Mouse (Mus musculus): ENCODE results near the gene Slc25a45.
A peak's percentile ranks its signal among the peaks of the same experiment; 100 is the strongest.

The Slc25a45 gene

DNA sequence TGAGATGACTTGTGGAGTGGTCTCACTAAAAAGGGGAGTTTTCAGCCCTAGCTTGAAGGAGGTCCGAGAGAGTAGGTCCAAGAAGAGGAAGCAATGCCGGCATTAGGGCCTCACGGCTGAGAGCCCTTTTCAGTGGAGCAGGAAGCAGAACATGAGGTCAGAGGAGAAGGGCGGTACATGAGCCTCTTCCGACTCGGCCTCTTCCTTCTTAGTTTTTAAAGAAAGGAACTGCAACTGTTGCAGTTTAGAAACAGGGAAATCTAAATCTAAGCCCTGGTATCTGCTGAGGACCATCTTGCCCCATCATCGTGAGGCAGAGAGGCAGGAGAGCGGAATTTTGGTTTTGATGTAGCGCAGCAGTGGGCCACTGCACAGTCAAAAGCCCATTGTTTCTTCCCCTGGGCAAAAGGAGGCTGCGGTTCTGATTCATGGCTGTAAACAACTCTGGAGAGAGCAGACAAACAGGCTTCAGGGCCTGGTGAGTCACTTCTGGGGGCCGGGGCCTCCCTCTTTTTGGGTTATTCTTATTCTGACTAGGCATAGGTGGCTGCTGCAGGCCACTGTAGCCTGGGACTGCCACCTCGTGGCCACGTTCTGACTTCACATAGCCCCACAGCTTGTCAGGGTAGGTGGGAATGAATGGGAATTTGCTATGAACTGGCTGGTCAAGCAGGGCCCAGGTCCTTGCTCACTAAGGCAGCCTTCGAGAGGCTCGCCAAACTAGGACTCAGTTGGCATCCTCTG lies at the start of gene Slc25a45:
Gene Slc25a45 (plus strand): TSS at position 191 of the 744 bp plus-strand sequence.
- peak; percentile 84 for DNase-seq (ENCODE audit: extremely low read depth, insufficient read length, low spot score)

DNA sequence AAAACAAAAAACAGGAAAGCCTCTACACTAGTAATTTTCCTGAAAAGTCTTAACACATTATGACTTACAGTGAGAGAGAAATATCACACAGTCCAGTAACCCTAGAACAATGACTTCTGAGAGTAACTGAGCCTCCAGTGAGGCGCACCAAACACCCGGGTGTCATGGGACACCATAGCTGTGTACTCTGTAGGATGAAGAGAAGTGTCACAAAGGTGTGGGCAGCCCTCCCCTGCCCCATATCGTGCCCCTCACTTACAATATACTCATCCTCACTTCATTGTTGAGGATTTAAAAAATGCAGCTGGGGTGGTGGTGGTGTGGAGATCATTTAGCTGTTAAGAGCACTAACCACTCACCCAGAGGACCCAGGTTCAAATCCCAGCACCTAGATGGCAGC lies 49.5 kb upstream of the Slc25a45 start:
- no peak for DNase-seq (ENCODE audit: extremely low read depth, insufficient read length, low spot score)

DNA sequence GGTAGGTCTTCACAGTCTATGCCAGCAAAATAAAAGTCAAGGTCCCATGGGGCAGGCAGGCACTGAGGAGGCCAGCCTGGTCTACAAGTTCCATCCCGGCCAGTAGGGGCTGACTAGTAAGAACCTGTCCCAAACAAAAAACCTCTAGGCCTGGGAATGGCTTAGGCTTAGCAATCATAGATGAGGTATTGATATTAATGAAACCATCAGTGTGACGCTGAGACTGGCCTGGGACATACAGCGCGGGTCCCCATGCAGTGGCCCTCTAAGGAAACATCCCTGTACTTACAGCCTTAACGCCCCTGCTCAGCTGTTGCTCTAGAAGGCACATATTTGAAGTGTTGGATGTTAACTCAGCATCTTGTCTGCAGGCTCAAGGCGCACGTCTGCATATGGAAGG lies 48.7 kb upstream of the Slc25a45 start:
- DNase-seq (ENCODE audit: extremely low read depth, insufficient read length, low spot score), result no peak

DNA sequence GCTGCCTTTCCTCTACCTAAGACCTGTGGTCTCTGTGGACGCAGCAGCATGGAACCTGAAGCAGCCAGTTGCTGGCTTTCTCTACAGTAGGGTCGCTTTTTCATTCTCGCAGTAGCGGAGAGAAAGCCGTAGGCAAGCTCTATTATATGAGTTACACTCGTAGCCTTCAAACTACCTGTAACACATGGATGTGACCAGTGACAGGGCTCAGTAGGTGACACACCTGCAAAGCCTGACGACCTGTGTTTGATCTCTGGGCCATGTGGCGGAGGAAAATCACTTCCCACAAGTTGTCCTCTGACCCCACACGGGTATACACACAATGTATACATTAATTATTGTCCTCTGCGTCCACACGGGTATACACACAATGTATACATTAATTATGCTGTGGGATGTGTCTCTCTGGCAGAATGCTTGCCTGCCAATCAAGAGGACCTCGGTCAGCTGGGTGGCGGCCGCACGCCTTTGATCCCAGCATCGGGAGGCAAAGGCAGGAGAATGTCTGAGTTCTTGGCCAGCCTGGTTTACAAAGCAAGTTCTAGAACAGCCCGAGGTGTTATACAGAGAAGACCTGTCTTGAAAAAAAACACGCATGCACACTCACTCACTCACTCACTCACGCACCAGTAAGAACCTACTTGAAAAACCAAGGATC lies 47.5 kb upstream of the Slc25a45 start:
- DNase-seq (ENCODE audit: extremely low read depth, insufficient read length, low spot score), result peak; percentile 48

DNA sequence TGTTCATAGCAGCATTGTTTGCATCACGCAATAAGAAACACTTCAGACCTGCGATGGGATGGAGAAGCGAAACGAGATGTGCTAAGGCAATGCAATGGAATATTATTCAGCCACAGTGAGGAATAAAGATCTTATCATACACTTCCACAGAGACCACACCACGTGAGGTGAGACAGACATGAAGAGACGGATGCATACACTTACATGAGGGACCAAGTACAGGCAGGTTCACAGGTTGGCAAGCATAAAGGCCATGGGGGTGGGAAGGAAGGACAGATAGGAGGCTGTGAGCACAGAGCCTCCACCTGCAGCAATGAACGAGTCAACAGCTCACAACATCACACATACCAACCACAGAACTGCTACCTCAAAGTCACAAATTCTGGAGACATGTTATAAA lies 46.8 kb upstream of the Slc25a45 start:
- no peak for DNase-seq (ENCODE audit: extremely low read depth, insufficient read length, low spot score)

DNA sequence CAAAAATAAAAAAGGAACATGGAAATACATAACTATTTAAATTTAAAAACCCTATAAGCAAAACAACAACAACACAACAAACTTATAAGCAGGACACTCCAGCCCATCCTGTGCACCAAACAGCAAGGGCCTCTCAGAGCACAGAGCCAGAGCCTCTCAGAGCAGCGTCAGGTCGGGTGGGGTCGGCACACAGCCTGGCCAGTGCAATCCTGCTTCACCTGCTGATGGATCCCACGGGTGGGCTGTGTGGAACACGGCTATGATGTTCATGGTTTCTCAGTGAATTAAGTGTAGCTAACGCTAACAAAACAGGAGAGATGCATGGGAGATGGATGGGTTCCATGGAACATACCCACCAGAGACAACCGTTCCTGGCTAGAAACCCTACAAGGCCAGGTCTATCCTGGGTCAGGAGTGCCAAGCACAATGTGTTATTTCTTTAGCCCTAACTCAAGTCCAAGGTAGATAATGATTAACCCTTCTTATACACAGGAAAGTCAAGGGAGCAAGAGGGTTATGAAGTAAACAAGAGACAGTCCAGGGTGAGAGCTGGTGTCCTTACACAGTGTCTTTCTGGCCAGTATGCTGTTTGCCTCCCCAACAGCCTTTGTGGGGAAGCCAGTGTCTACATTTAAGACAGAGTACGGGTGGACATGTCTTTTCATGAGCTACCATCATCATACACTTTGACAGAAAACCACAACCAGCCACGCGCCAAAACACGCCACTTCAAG lies 46.2 kb upstream of the Slc25a45 start:
- peak; percentile 46 for DNase-seq (ENCODE audit: extremely low read depth, insufficient read length, low spot score)

GRCm38 (mm10) chr19:5831958-5832320 lies 45.7 kb upstream of the Slc25a45 start:
- peak; percentile 20 for DNase-seq (ENCODE audit: extremely low read depth, insufficient read length, low spot score)

DNA sequence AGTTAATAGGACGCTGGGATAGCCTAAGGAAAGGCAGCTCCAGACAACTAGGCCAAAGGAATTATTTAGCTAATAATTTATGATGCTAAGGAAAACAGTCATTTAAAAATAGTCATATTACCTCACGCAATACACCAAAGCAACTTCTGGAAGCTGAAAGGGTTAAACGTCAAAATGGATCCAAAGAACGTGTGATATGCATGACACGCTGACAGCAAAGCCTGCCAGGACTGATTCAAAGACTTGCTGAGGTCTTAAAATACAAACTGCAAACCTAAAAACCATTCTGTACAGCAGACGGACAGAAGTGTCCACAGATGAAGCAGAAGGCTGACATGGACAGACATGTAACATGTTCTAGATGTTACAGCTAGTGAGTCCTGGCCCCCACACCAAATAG lies 45.3 kb upstream of the Slc25a45 start:
- DNase-seq (ENCODE audit: extremely low read depth, insufficient read length, low spot score), result no peak

- DNase-seq (ENCODE audit: extremely low read depth, insufficient read length, low spot score), result peak; percentile 48
Observed at GRCm38 (mm10) chr19:5833287-5834100, 44.1 kb upstream of the Slc25a45 start.

DNA sequence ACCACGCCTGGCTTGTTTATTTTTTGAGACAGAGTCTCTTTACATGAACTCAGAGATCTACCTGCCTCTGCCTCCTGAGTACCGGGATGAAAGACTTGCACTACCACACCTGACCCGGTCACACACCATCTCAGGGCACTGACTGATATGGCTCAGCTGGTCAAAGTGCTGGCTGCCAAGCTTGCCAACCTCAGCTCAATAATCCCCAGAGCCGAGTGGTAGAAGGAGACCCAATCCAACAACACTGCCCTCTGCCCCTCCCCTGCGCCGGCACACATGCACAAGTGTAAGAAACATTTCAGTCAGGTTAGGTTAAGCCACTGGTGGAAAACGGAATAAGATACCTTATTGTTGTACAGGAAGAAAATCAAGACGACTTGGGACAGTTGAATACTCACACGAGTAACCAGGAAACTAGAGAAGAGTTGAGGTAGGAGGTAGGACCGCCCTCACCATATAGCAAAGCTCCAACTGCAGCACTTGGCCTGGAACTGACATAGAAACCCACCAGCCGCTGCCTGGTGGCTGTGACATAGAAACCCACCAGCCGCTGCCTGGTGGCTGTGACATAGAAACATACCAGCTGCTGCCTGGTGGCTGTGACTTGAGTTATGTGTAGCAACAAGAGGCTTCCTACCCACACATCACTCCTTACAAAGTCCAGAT lies 43.2 kb upstream of the Slc25a45 start:
- peak; percentile 47 for DNase-seq (ENCODE audit: extremely low read depth, insufficient read length, low spot score)

GRCm38 (mm10) chr19:5835054-5835921 lies 42.3 kb upstream of the Slc25a45 start:
- peak; percentile 53 for DNase-seq (ENCODE audit: extremely low read depth, insufficient read length, low spot score)

DNA sequence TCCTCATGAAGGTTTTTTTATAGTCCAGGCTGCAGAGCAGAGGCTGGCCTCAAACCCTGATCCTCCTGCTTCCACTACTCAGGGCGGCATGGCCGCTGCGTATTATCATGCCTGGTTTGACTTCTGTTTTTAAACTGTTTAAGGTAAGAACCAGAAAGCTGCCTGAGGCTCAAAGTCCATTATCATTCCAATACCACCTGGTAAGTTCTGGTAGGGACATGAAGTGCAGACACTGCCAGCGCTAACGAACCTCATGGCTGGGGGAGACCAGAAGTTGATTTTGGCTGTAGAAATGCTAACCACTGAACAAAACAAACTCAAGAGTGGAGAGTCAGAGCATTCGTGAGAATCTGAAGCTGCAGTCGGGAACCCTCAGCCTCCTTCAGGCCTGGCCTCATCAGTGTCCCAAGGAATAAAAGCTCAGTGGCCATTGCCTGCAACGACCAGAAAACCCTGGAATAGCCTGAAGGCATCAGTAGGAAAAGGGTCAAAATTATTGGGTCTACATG lies 41.6 kb upstream of the Slc25a45 start:
- DNase-seq (ENCODE audit: extremely low read depth, insufficient read length, low spot score), result no peak

DNA sequence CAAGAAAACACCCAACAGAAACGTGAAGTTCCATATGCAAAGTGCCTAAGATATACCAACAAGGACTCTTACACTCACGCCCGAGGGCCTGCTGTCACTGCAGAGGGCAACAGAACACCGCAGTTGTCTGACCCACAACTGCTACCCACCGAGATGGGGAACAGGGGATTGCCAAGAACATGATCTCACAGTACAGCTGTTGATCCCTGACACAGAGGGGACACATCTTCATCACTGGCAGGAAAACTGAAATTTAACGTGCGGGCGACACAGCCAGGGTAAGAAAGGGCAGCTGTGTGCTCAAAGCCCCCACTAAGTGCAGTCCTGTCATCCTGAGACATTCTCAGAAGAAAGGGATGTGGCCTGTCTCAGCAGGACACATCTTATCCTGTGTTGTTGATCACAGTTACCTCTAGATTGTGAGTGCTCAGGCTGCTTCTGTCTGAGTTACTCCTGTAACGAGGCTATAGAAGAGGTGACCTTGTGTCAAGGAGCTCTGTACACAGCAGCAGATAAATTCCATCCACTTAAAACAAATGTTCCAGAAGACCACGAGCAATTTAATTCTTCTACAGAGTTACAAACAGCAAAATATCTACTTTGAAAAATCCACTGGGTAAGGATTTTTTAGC lies 40.6 kb upstream of the Slc25a45 start:
- peak; percentile 51 for DNase-seq (ENCODE audit: extremely low read depth, insufficient read length, low spot score)

- peak; percentile 36 for DNase-seq (ENCODE audit: extremely low read depth, insufficient read length, low spot score)
Observed at GRCm38 (mm10) chr19:5837606-5838005, 40.0 kb upstream of the Slc25a45 start.

DNA sequence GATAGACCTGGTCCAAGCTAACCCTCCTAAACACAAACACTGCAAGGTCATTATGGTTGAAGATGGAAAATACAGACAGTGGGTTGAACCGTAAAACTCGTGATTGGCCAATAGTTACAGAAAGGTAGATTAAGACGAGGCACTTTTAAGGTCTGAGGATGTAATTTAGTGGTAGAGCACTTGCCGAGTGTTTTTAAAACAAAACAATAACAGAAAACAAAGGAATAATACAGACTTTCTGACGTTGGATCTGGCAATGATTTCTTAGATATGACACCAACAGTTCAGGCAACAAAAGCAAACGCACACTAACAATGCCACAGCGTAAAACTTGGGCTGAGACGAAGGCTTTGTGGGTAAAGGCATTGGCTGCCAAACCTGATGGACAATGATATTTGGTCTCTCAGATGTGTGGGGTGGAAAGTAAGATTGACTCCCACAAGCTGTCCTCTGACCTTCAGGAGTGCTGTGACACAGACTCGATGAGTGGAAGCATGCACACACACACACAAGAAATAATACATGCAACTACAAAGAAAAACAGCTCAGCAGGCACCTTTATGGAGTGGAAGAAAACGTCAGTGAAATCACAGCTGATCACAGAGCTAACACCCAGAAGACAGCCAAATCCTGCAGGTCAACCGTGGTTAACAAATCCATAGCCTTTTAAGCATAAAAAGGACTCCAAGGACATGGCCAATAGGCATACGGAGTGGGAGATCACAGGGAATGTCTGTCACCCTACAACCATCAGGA lies 39.3 kb upstream of the Slc25a45 start:
- DNase-seq (ENCODE audit: extremely low read depth, insufficient read length, low spot score), result peak; percentile 39

- no peak for DNase-seq (ENCODE audit: extremely low read depth, insufficient read length, low spot score)
Observed at GRCm38 (mm10) chr19:5838892-5839165, 38.8 kb upstream of the Slc25a45 start.

GRCm38 (mm10) chr19:5839317-5840085 lies 38.1 kb upstream of the Slc25a45 start:
- peak; percentile 72 for DNase-seq (ENCODE audit: extremely low read depth, insufficient read length, low spot score)
